Mouse (Mus musculus) heart, embryonic 11.5 days (tissue): ENCODE data around the gene Arhgap15. TPM values are rescaled to one million over a fixed set of nuclear protein-coding genes. Genes with fewer than 3 reads are reported as not detected.

Experiments
- ATAC-seq: fragments of 200-750 bp; cut with Nextera tagmentation; replicated peaks from 2 replicates; pipeline ENCODE4 v1.8.0; 2017; ENCODE audit warnings: moderate library complexity; ENCODE audit not compliant: insufficient number of reproducible peaks, low FRiP score, low TSS enrichment
- H3K27ac ChIP-seq: fragments of 300-500 bp; sonication (generic); 2 replicates; pipeline ENCODE4 v1.5.1; 2014; ENCODE audit warnings: mild to moderate bottlenecking, low read depth, low read length
- H3K27me3 ChIP-seq: fragments of 300-500 bp; sonication (generic); 2 replicates; pipeline ENCODE4 v1.6.1; 2014; ENCODE audit warnings: mild to moderate bottlenecking, low read length, mixed read lengths; ENCODE audit not compliant: control insufficient read depth, insufficient read depth
- H3K36me3 ChIP-seq: fragments of 300-500 bp; sonication (generic); 2 replicates; pipeline ENCODE4 v1.6.1; 2014; ENCODE audit warnings: mild to moderate bottlenecking, low read length, moderate library complexity, mixed read lengths; ENCODE audit not compliant: control insufficient read depth, insufficient read depth
- H3K4me1 ChIP-seq: fragments of 300-500 bp; sonication (generic); 2 replicates; pipeline ENCODE4 v1.6.1; 2014; ENCODE audit warnings: low read length; ENCODE audit not compliant: control insufficient read depth, insufficient read depth
- H3K4me2 ChIP-seq: fragments of 300-500 bp; sonication (generic); 2 replicates; pipeline ENCODE4 v1.6.1; 2014; ENCODE audit warnings: mild to moderate bottlenecking, moderate library complexity
- H3K4me3 ChIP-seq: fragments of 300-500 bp; sonication (generic); 2 replicates; pipeline ENCODE4 v1.5.1; 2014; ENCODE audit warnings: low read depth, low read length
- H3K9ac ChIP-seq: fragments of 300-500 bp; sonication (generic); 2 replicates; pipeline ENCODE4 v1.6.1; 2014; ENCODE audit warnings: mild to moderate bottlenecking, low read depth, low read length, moderate library complexity
- H3K9me3 ChIP-seq: fragments of 300-500 bp; sonication (generic); replicated peaks from 2 replicates; pipeline ENCODE4 v1.6.1; 2016; ENCODE audit warnings: low read length; ENCODE audit not compliant: control insufficient read depth
- WGBS: fragments of 180-500 bp; shearing (Covaris S2); extraction: QIAGEN DNeasy Blood & Tissue Kit; methylation state at CpG from one replicate; pipeline ENCODE4 v1.1.7; 2014; ENCODE audit not compliant: insufficient replicate concordance; 5-methylcytosine and 5-hydroxymethylcytosine counted together
- polyA plus RNA-seq: library from polyadenylated mRNA; unstranded; fragments of >200 nt; fragmentation: Nextera tagmentation; extraction: Ambion mirVana; gene quantifications from 2 replicates; pipeline ENCODE4 v1.2.1, GENCODE M21; 2014

Gene Arhgap15
- polyA plus RNA-seq, 1 experiment from 2014 or later = 0.43 TPM

- WGBS = 85% methylated on average over 8 of the region's 8 CpGs
- Histone ChIP-seq H3K9ac (no peak overlapping the region), H3K9me3 (no peaks in the 10 kb centered on the region), H3K4me1 (no peaks in the 10 kb centered on the region), H3K27ac (no peak overlapping the region), H3K4me3 (no peak overlapping the region), H3K36me3 (no peaks in the 10 kb centered on the region), H3K27me3 (no peaks in the 10 kb centered on the region), H3K4me2 (no peak overlapping the region)
- no peak for ATAC-seq
Measured at GRCm38 (mm10) chr2:44344861-44345260, 596.2 kb downstream of the Arhgap15 start.

GRCm38 (mm10) chr2:44345325-44345945, 596.8 kb downstream of the Arhgap15 start:
- Histone ChIP-seq H3K4me2 (no peak overlapping the region), H3K27ac (no peak overlapping the region), H3K9ac (no peak overlapping the region), H3K9me3 (no peaks in the 10 kb centered on the region), H3K4me3 (no peak overlapping the region), H3K27me3 (no peaks in the 10 kb centered on the region), H3K4me1 (no peaks in the 10 kb centered on the region), H3K36me3 (no peaks in the 10 kb centered on the region)
- 83% methylated on average over 5 of the region's 5 CpGs for WGBS
- ATAC-seq = no peak

GRCm38 (mm10) chr2:44346184-44346583, 597.6 kb downstream of the Arhgap15 start:
- Histone ChIP-seq H3K9ac (no peak overlapping the region), H3K36me3 (no peaks in the 10 kb centered on the region), H3K27me3 (no peaks in the 10 kb centered on the region), H3K27ac (no peak overlapping the region), H3K4me3 (no peak overlapping the region), H3K9me3 (no peaks in the 10 kb centered on the region), H3K4me1 (no peaks in the 10 kb centered on the region), H3K4me2 (no peak overlapping the region)
- ATAC-seq = no peak
- 80% methylated on average over 4 of the region's 4 CpGs for WGBS

- no peak overlapping the region for H3K4me3 ChIP-seq
- H3K9me3 ChIP-seq = no peaks in the 10 kb centered on the region
- no peaks in the 10 kb centered on the region for H3K27me3 ChIP-seq
- no peak overlapping the region for H3K9ac ChIP-seq
- H3K27ac ChIP-seq = no peak overlapping the region
- no peak overlapping the region for H3K4me2 ChIP-seq
- H3K4me1 ChIP-seq = no peaks in the 10 kb centered on the region
- ATAC-seq = no peak
- H3K36me3 ChIP-seq = no peaks in the 10 kb centered on the region
- 84% methylated on average over 5 of the region's 5 CpGs for WGBS
Measured at GRCm38 (mm10) chr2:44347781-44348180, 599.2 kb downstream of the Arhgap15 start.

- H3K27me3 ChIP-seq = no peaks in the 10 kb centered on the region
- H3K27ac ChIP-seq = no peak overlapping the region
- H3K36me3 ChIP-seq = no peaks in the 10 kb centered on the region
- no peaks in the 10 kb centered on the region for H3K4me1 ChIP-seq
- ATAC-seq = no peak
- H3K4me2 ChIP-seq = no peak overlapping the region
- no peak overlapping the region for H3K4me3 ChIP-seq
- no peak overlapping the region for H3K9ac ChIP-seq
- H3K9me3 ChIP-seq = no peaks in the 10 kb centered on the region
- WGBS = 75% methylated on average over 2 of the region's 2 CpGs
Measured at GRCm38 (mm10) chr2:44349101-44349500, 600.5 kb downstream of the Arhgap15 start.

GRCm38 (mm10) chr2:44352885-44353284, 604.3 kb downstream of the Arhgap15 start:
- Histone ChIP-seq H3K4me2 (no peak overlapping the region), H3K9me3 (no peaks in the 10 kb centered on the region), H3K4me3 (no peak overlapping the region), H3K36me3 (no peaks in the 10 kb centered on the region), H3K9ac (no peak overlapping the region), H3K4me1 (no peaks in the 10 kb centered on the region), H3K27ac (no peak overlapping the region), H3K27me3 (no peaks in the 10 kb centered on the region)
- 34% methylated on average over 7 of the region's 7 CpGs for WGBS
- ATAC-seq = no peak

- H3K9me3 ChIP-seq = no peaks in the 10 kb centered on the region
- no peak overlapping the region for H3K4me3 ChIP-seq
- 85% methylated on average over 4 of the region's 4 CpGs for WGBS
- no peak overlapping the region for H3K4me2 ChIP-seq
- no peaks in the 10 kb centered on the region for H3K27me3 ChIP-seq
- no peak for ATAC-seq
- no peaks in the 10 kb centered on the region for H3K4me1 ChIP-seq
- no peaks in the 10 kb centered on the region for H3K36me3 ChIP-seq
- no peak overlapping the region for H3K9ac ChIP-seq
- H3K27ac ChIP-seq = no peak overlapping the region
Measured at GRCm38 (mm10) chr2:44353594-44353993, 605.0 kb downstream of the Arhgap15 start.

GRCm38 (mm10) chr2:44354786-44355185, 606.2 kb downstream of the Arhgap15 start:
- no peaks in the 10 kb centered on the region for H3K4me1 ChIP-seq
- 70% methylated on average over 4 of the region's 4 CpGs for WGBS
- H3K27me3 ChIP-seq = no peaks in the 10 kb centered on the region
- no peak overlapping the region for H3K9ac ChIP-seq
- H3K36me3 ChIP-seq = no peaks in the 10 kb centered on the region
- no peak overlapping the region for H3K4me2 ChIP-seq
- no peaks in the 10 kb centered on the region for H3K9me3 ChIP-seq
- no peak overlapping the region for H3K27ac ChIP-seq
- ATAC-seq = no peak
- H3K4me3 ChIP-seq = no peak overlapping the region

GRCm38 (mm10) chr2:44355316-44355715, 606.7 kb downstream of the Arhgap15 start:
- H3K4me3 ChIP-seq = no peak overlapping the region
- no peaks in the 10 kb centered on the region for H3K27me3 ChIP-seq
- H3K9me3 ChIP-seq = no peaks in the 10 kb centered on the region
- H3K27ac ChIP-seq = no peak overlapping the region
- 58% methylated on average over 11 of the region's 11 CpGs for WGBS
- no peak overlapping the region for H3K4me2 ChIP-seq
- H3K9ac ChIP-seq = no peak overlapping the region
- H3K4me1 ChIP-seq = no peaks in the 10 kb centered on the region
- no peaks in the 10 kb centered on the region for H3K36me3 ChIP-seq
- no peak for ATAC-seq
